Mouse (Mus musculus) layer of hippocampus, adult 18-20 months (tissue): Measurements from ENCODE around the gene Csgalnact2. TPM values are rescaled to one million over a fixed set of nuclear protein-coding genes. Genes with fewer than 3 reads are reported as not detected.

Source experiments
- DNase-seq, 2 experiments: peaks; one replicate each; pipeline ENCODE4 v3.0.0; 2022; ENCODE audit warnings: low spot score in 2 of 2
- total RNA-seq, 2 experiments: library from RNA; stranded (reverse); gene quantifications; 2 replicates each; pipeline ENCODE4 v1.2.3; 2021

The Csgalnact2 gene
- total RNA-seq, 2 experiments from 2014 or later, result 11.0 to 12.7 TPM

GRCm38 (mm10) chr6:118140961-118141360 is 2.0 kb upstream of the Csgalnact2 start:
- DNase-seq, result no peak

GRCm38 (mm10) chr6:118137148-118137547 is 1.8 kb downstream of the Csgalnact2 start:
- no peak for DNase-seq

DNA sequence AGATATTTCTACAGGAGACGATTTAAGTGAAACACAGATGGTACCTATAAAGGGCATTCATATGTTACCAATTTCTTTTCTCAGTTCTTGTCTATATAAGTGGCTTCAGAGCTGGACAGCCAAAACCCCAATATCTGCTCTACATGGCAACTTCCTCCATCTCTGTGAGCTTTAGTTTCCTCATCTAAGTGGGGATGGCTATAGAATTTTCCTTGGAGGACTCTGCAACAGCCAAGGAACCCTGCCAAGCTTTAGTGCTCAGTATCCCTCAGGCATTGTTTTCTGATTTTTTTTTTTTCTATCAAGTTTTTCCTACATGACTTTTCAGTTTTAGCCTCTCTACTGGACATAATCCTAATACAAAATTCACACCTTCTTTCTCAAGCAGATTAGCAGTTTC is 4.5 kb downstream of the Csgalnact2 start:
- no peak for DNase-seq

DNA sequence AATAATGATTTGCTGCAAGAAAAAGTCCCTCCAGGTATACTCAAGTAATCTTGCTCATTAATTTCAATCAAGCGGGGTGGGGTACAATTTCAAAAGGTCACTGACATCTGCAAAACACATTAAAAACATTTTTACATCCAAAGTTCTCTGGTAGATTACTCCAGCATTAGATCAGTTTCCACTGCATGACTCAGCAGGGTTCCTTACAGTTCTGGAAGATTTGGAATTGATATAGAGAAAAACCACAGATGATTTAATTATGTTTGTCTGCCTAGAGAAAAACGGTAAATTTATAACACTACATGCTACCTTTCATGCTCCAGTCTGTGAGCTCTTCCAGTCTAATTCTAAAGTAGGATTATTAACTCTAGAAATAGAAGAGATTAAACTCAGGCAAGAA is 8.9 kb downstream of the Csgalnact2 start:
- no peak for DNase-seq

GRCm38 (mm10) chr6:118127827-118128487 is 11.0 kb downstream of the Csgalnact2 start:
- no peak for DNase-seq

DNA sequence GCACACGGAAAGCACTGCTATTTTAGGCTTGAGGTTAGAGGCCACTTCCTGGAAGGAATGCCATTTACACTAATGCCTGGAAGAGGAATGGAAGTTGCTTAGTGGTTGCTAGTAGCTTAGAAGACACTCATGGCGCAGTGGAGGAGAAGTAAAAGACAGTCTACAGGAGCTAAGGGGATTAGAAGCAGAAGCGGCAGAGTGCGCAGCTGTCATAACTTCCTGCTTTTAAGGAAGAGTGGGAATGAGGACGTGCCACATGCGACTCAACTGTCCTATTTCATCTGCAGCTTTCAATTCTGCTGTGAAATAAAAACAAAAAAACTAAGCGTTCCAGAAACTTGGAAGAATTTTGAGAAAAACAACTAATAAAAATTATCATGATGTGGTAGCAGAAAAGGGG is 11.7 kb downstream of the Csgalnact2 start:
- DNase-seq, result no peak

DNA sequence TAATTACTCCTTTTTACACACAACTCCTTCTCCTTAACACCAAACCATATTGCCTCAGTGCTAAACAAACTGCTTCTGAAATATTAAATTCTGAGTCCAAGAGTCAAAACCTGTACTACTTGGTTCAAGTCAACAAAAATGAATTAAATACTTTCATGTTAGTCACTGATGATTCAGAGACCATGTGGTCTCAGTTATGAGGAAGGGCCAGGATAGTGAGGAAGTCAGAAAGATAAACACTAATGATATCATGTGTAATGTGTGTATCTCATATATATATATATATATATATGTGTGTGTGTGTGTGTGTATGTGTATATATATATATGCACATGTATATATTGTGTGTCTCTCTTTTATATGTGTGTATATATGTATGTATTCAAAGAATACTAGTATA is 12.4 kb downstream of the Csgalnact2 start:
- DNase-seq, result no peak

DNA sequence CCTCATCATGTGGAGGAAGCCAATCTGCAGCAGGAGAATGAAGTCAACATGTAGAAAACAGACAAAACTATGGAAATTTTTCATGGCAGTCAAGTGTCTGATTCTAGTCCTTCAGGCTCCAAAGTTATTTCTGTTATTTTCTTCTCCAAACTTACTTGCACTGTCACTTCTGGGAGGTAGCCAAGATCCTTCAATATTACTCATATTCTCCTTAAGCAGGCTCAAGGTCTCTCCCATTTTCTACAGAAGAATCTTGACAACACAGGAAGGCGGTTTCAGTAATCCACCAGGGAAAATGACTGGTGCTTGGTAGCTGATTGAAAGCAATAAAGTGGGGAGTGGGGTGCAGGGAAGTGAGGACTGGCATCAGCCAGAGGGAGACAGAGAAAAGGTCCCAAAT is 16.2 kb downstream of the Csgalnact2 start:
- DNase-seq, result no peak

DNA sequence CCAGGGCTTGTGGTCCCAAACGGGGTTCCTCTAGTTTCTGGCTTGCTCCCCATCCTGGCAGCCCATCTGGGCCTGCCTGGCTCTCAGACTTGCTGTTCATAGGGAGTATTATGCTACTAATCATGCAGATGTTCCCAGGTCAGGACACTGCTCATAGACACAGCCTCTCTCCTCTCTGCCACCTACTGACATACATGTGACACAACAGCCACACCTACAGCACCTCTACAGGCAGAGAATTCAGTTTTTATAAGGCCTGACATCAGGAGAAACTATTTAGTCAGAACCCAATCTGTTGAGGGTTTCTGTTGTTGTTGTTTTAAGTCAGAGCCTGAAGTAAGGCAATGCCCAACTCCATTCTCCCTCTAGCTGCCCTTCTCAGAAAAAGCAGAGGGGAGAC is 27.1 kb downstream of the Csgalnact2 start:
- no peak for DNase-seq

DNA sequence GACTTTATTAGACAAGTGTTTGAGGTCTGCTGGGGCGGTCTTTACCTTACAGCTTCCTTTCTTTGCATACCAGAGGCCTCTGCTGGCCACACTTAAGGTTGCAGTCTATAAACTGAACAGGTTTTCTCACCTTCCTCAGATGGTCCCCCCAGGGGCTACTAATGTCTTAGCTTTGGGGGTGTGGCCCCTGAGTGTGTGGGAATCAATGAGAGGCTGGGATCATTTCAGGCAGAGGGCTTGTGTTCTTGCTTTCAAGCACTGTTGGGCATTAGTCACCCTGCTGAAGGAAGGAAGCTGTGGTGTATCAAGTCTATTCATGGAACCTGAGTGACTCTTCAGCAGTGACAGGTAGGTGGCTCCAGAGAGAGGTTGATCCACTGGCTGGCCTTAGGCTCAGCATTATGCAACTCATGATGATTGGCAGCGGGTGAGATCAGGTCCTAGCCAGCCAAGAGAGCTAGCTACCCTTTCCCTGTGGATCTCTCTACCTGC is 39.6 kb downstream of the Csgalnact2 start:
- no peak for DNase-seq

- DNase-seq, result no peak
Measured at GRCm38 (mm10) chr6:118097765-118098365, 41.1 kb downstream of the Csgalnact2 start.

- no peak for DNase-seq
Measured at GRCm38 (mm10) chr6:118090827-118091226, 48.1 kb downstream of the Csgalnact2 start.

- DNase-seq, result peak in 1 of 2 experiments; percentile 0
Measured at GRCm38 (mm10) chr6:118088750-118089440, 50.0 kb downstream of the Csgalnact2 start.

DNA sequence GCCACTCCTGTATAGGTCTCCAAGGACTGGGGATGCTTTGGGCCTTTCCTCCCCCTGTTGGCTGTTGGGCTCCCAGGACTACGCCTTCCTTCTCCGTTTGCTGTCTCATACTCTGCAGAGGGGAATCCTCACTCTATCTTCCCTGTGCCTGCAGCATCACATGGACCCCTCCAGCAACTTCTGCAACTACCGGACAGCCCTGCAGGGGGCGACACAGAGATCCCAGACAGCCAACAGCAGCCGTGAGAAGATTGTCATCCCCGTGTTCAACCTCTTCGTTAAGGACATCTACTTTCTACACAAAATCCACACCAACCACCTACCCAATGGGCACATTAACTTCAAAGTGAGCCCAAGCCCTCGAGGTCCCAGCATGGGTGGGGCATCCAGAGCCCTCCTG is 51.0 kb downstream of the Csgalnact2 start:
- peak; percentile 32 to 37 for DNase-seq

DNA sequence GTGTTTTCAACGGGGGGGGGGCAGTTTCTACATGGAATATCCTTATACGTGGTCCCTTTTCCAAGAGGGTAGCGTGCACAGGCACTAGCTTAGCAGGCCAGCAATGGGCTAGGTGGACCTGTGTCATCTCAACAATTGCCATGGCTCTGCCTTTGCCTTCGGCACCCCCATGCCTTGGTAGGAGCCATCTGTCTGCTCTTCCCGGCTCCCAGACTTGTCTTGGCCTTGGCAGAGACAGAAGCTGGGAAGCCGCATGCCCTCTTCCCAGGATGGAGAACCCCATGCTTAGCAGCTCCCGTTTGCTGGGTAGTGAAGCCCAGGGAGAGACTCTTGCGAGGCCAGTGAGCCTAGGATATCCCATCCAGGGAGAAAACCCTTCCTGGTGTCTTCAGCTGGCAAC is 54.3 kb downstream of the Csgalnact2 start:
- DNase-seq, result peak; percentile 0 to 3

DNA sequence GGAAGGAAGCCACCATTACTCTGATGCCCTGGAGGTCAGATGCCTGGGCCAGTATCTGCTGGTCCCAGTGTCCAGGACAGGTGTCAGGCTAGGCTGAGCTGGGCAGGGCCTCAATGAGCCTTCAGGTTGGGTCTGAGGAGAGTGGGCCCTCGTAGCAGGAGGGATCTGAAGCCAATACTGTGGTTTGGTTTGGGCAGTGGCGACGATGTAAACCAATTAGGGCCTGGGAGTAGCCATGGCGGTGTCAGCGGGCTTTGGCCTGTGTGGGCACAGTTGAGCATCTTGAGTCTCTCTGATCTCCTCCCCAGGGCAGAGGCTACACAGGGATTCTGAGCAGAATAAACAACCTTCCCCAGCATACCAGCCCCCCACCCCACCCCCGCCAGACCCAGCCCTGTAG is 55.3 kb downstream of the Csgalnact2 start:
- no peak for DNase-seq

GRCm38 (mm10) chr6:118082384-118082783 is 56.6 kb downstream of the Csgalnact2 start:
- DNase-seq, result no peak

DNA sequence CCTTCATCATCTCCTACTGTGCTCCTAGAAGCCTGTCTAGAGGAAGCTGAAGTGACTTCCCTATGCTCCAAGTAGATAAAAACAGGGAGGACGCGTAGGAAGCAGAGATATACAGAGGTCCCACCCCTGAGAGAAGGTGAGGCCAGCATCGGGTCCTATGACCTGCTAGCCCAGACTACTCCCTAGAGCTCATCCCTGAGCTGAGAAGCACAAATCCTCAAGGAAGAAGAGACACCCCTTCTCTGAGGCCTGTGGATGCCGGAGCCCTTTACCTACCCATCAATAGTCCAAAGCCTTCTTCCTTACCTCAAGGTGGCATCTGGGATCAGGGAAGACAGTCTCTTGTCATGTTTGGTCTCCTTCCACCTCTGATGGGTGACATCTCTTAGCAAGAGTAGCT is 58.2 kb downstream of the Csgalnact2 start:
- DNase-seq, result no peak

DNA sequence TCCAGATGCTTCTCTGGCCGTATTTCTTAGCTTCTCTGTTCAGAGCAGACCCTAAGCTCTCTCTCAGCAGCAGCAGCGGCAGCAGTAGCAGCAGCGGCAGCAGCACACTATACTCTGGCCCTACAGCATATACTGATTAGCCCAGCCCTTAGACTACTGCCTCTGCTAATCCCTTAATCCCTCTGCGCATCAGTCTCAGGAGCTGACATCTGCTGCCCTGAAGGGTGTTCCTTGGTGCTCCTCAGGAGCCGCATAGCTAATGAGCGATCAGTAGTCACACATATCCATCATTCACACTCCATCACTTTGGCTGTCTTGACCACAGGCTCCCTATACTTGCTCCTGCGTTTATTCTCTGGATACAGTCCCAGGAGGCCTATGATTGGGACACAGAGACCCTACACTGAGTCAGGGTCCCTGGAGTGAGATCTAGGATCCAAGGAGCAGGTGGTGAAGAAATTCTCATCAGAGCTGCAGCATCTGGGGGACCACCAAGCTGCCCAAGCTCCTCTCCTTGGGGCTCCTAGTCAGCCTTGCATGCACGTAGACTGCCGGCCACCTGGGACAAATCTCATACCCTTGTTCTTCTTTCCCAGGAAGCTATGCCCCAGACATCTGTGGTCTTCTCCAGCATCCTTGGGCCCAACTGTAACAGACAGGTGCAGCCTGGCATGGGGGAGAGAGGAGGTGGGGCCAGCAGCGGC is 59.0 kb downstream of the Csgalnact2 start:
- DNase-seq, result peak in 1 of 2 experiments; percentile 0

GRCm38 (mm10) chr6:118079292-118079691 is 59.6 kb downstream of the Csgalnact2 start:
- peak in 1 of 2 experiments; percentile 0 for DNase-seq

GRCm38 (mm10) chr6:118078751-118079150 is 60.2 kb downstream of the Csgalnact2 start:
- peak in 1 of 2 experiments; percentile 0 for DNase-seq

DNA sequence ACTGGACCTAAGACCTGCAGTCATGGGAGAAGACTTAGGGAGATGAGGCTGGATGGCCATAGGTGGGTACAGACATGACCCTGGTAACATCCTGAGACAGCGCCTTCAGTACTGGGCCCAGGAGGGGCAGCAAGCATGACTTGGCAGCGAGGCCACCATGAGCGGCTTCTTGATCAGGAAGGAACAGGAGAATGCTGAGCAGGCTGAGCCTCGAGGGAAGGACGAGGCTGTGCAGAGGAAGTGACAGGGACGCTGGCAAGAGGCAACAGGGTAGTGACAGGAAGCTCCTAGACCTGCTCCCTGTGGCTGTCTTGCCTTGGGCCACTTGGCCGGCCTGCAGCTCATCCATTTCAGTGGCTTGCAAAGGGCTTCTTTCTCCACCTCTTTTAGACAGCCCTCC is 61.5 kb downstream of the Csgalnact2 start:
- DNase-seq, result no peak
